Mouse (Mus musculus) lung, postnatal 10 days (tissue): ENCODE data around the gene Cdh22.

Experiments
- DNase-seq: peaks from one replicate; pipeline ENCODE4 v3.0.0; 2021

The Cdh22 gene

GRCm38 (mm10) chr2:165204931-165205330 lies 29.7 kb downstream of the Cdh22 start:
- DNase-seq: no peak

GRCm38 (mm10) chr2:165201761-165202751 lies 32.6 kb downstream of the Cdh22 start:
- peak; percentile 13 for DNase-seq

- DNase-seq: no peak
These were observed 37.1 kb downstream of the Cdh22 start for GRCm38 (mm10) chr2:165197546-165197945.

GRCm38 (mm10) chr2:165195411-165196182 lies 39.1 kb downstream of the Cdh22 start:
- DNase-seq: peak; percentile 23

GRCm38 (mm10) chr2:165191483-165191882 lies 43.2 kb downstream of the Cdh22 start:
- DNase-seq: no peak

- no peak for DNase-seq
These were observed 45.1 kb downstream of the Cdh22 start for GRCm38 (mm10) chr2:165189546-165189945.

- DNase-seq: no peak
These were observed 46.8 kb downstream of the Cdh22 start for GRCm38 (mm10) chr2:165187648-165188380.

GRCm38 (mm10) chr2:165184015-165184633 lies 50.5 kb downstream of the Cdh22 start:
- peak; percentile 29 for DNase-seq

GRCm38 (mm10) chr2:165182085-165182976 lies 52.3 kb downstream of the Cdh22 start:
- no peak for DNase-seq

- DNase-seq: no peak
These were observed 55.4 kb downstream of the Cdh22 start for GRCm38 (mm10) chr2:165179231-165179630.

GRCm38 (mm10) chr2:165176965-165177364 lies 57.7 kb downstream of the Cdh22 start:
- DNase-seq: no peak

GRCm38 (mm10) chr2:165166664-165167435 lies 67.8 kb downstream of the Cdh22 start:
- no peak for DNase-seq

- no peak for DNase-seq
These were observed 72.4 kb downstream of the Cdh22 start for GRCm38 (mm10) chr2:165162221-165162620.

GRCm38 (mm10) chr2:165160466-165160865 lies 74.2 kb downstream of the Cdh22 start:
- peak; percentile 66 for DNase-seq

GRCm38 (mm10) chr2:165159055-165159688 lies 75.5 kb downstream of the Cdh22 start:
- peak; percentile 78 for DNase-seq

- DNase-seq: no peak
These were observed 76.3 kb downstream of the Cdh22 start for GRCm38 (mm10) chr2:165158317-165158716.

GRCm38 (mm10) chr2:165157900-165158299 lies 76.8 kb downstream of the Cdh22 start:
- DNase-seq: no peak

GRCm38 (mm10) chr2:165153006-165153405 lies 81.6 kb downstream of the Cdh22 start:
- DNase-seq: no peak

GRCm38 (mm10) chr2:165149741-165150140 lies 84.9 kb downstream of the Cdh22 start:
- DNase-seq: no peak

- DNase-seq: no peak
These were observed 88.8 kb downstream of the Cdh22 start for GRCm38 (mm10) chr2:165145821-165146220.
